Mouse (Mus musculus) forebrain, embryonic 13.5 days (tissue): ENCODE measurements around the gene H2-Ab1. TPM values are rescaled to one million over a fixed set of nuclear protein-coding genes. Genes with fewer than 3 reads are reported as not detected.

Experiments used
- ATAC-seq: fragments of 200-750 bp; cut with Nextera tagmentation; 2 replicates; pipeline ENCODE4 v1.8.0; 2017
- H3K27ac ChIP-seq: fragments of 300-500 bp; sonication (generic); 2 replicates; pipeline ENCODE4 v1.5.1; 2015; ENCODE audit warnings: inconsistent platforms, mild to moderate bottlenecking, moderate library complexity
- H3K27me3 ChIP-seq: fragments of 300-500 bp; sonication (generic); 2 replicates; pipeline ENCODE4 v1.6.1; 2015; ENCODE audit warnings: mild to moderate bottlenecking, inconsistent platforms
- H3K36me3 ChIP-seq: fragments of 300-500 bp; sonication (generic); 2 replicates; pipeline ENCODE4 v1.6.1; 2015; ENCODE audit warnings: mild to moderate bottlenecking, inconsistent platforms; ENCODE audit not compliant: poor library complexity, severe bottlenecking
- H3K4me1 ChIP-seq: fragments of 300-500 bp; sonication (generic); 2 replicates; pipeline ENCODE4 v1.6.1; 2015; ENCODE audit warnings: inconsistent platforms
- H3K4me2 ChIP-seq: fragments of 300-500 bp; sonication (generic); 2 replicates; pipeline ENCODE4 v1.6.1; 2015; ENCODE audit warnings: inconsistent platforms, mild to moderate bottlenecking, moderate library complexity
- H3K4me3 ChIP-seq: fragments of 300-500 bp; sonication (generic); 2 replicates; pipeline ENCODE4 v1.5.1; 2015; ENCODE audit warnings: mild to moderate bottlenecking, inconsistent platforms
- H3K9ac ChIP-seq: fragments of 300-500 bp; sonication (generic); 2 replicates; pipeline ENCODE4 v1.6.1; 2015; ENCODE audit warnings: mild to moderate bottlenecking, inconsistent platforms
- H3K9me3 ChIP-seq: fragments of 300-500 bp; sonication (generic); replicated peaks from 2 replicates; pipeline ENCODE4 v1.6.1; 2016; ENCODE audit warnings: inconsistent platforms
- WGBS: fragments of 180-500 bp; shearing (Covaris S2); methylation state at CpG from one replicate; pipeline ENCODE4 v1.1.7; 2015; 5-methylcytosine and 5-hydroxymethylcytosine counted together
- polyA plus RNA-seq: library from polyadenylated mRNA; unstranded; fragments of >200 nt; fragmentation: Nextera tagmentation; extraction: Ambion mirVana; gene quantifications from 2 replicates; pipeline ENCODE4 v1.2.1, GENCODE M21; 2015

The H2-Ab1 gene
- polyA plus RNA-seq, 1 experiment from 2014 or later: 1.4 TPM

- no peak for ATAC-seq
- no peak overlapping the region for H3K4me3 ChIP-seq
- no peaks in the 10 kb centered on the region for H3K9me3 ChIP-seq
- no peak overlapping the region for H3K27ac ChIP-seq
- 72% methylated on average over 9 of the region's 9 CpGs for WGBS
- no peak overlapping the region for H3K9ac ChIP-seq
- H3K4me2 ChIP-seq: no peak overlapping the region
- H3K27me3 ChIP-seq: no peaks in the 10 kb centered on the region
- no peaks in the 10 kb centered on the region for H3K36me3 ChIP-seq
- H3K4me1 ChIP-seq: 0 out of 2 replicates have a peak, but pooled peaks cover under 1% of the 10 kb centered on the region
These were observed 56.8 kb downstream of the H2-Ab1 start for GRCm38 (mm10) chr17:34314286-34314685.

- no peaks in the 10 kb centered on the region for H3K27me3 ChIP-seq
- WGBS: 85% methylated on average over 1 of the region's 1 CpGs
These were observed 58.0 kb downstream of the H2-Ab1 start for GRCm38 (mm10) chr17:34315512-34315911.

GRCm38 (mm10) chr17:34316697-34317096 lies 59.2 kb downstream of the H2-Ab1 start:
- ATAC-seq: no peak
- Histone ChIP-seq H3K4me3 (no peak overlapping the region), H3K4me2 (no peak overlapping the region), H3K9ac (no peak overlapping the region), H3K4me1 (no peaks in the 10 kb centered on the region), H3K27ac (no peak overlapping the region), H3K27me3 (no peaks in the 10 kb centered on the region), H3K36me3 (no peaks in the 10 kb centered on the region), H3K9me3 (no peaks in the 10 kb centered on the region)
- 86% methylated on average over 2 of the region's 2 CpGs for WGBS

More at GRCm38 (mm10) chr17:34315512-34315911, 58.0 kb downstream of the H2-Ab1 start:
- no peak overlapping the region for H3K4me3 ChIP-seq
- H3K4me2 ChIP-seq: no peak overlapping the region
- H3K9me3 ChIP-seq: no peaks in the 10 kb centered on the region
- H3K4me1 ChIP-seq: no peaks in the 10 kb centered on the region
- no peak overlapping the region for H3K9ac ChIP-seq
- H3K27ac ChIP-seq: no peak overlapping the region
- H3K36me3 ChIP-seq: no peaks in the 10 kb centered on the region
- no peak for ATAC-seq

- H3K36me3 ChIP-seq: no peaks in the 10 kb centered on the region
- no peaks in the 10 kb centered on the region for H3K27me3 ChIP-seq
- no peak overlapping the region for H3K9ac ChIP-seq
- ATAC-seq: no peak
- no peak overlapping the region for H3K4me3 ChIP-seq
- no peak overlapping the region for H3K4me2 ChIP-seq
- no peaks in the 10 kb centered on the region for H3K9me3 ChIP-seq
- no peaks in the 10 kb centered on the region for H3K4me1 ChIP-seq
- WGBS: 43% methylated on average over 2 of the region's 2 CpGs
- H3K27ac ChIP-seq: no peak overlapping the region
These were observed 59.8 kb downstream of the H2-Ab1 start for GRCm38 (mm10) chr17:34317275-34317674.

Other genes starting within 250 kb of the H2-Ab1 start
- 12.4 and 15.3 TPM in 2 replicates for gene Ring1, start 233.0 kb upstream of the H2-Ab1 start, polyA plus RNA-seq
- gene H2-Ke6, start 229.6 kb upstream of the H2-Ab1 start, polyA plus RNA-seq: 76.0 and 88.0 TPM in 2 replicates
- gene Slc39a7, start 226.0 kb upstream of the H2-Ab1 start, polyA plus RNA-seq: 139 and 159 TPM in 2 replicates
- 52.6 and 57.1 TPM in 2 replicates for gene Rxrb, start 225.9 kb upstream of the H2-Ab1 start, polyA plus RNA-seq
- gene Col11a2, start 218.3 kb upstream of the H2-Ab1 start, polyA plus RNA-seq: 0.80 and 1.3 TPM in 2 replicates
- gene H2-Oa, start 165.3 kb upstream of the H2-Ab1 start, polyA plus RNA-seq: not detected in 2 replicates
- 8.7 and 10.0 TPM in 2 replicates for gene H2-DMa, start 138.1 kb upstream of the H2-Ab1 start, polyA plus RNA-seq
- 124 and 125 TPM in 2 replicates for gene Brd2, start 135.1 kb upstream of the H2-Ab1 start, polyA plus RNA-seq
- 0.20 TPM in 1 of 2 replicates, not detected in the other for gene H2-DMb2, start 114.4 kb upstream of the H2-Ab1 start, polyA plus RNA-seq
- gene H2-DMb1, start 104.6 kb upstream of the H2-Ab1 start, polyA plus RNA-seq: 0.20 TPM in 1 of 2 replicates, not detected in the other
- gene Tap1, start 70.1 kb upstream of the H2-Ab1 start, polyA plus RNA-seq: 0.84 and 0.94 TPM in 2 replicates
- 0.43 and 0.73 TPM in 2 replicates for gene Psmb9, start 69.9 kb upstream of the H2-Ab1 start, polyA plus RNA-seq
- gene Psmb8, start 60.0 kb upstream of the H2-Ab1 start, polyA plus RNA-seq: 0.65 and 1.6 TPM in 2 replicates
- 0.76 and 0.87 TPM in 2 replicates for gene Tap2, start 54.2 kb upstream of the H2-Ab1 start, polyA plus RNA-seq
- not detected in 2 replicates for gene H2-Ob, start 18.8 kb upstream of the H2-Ab1 start, polyA plus RNA-seq
- gene H2-Aa, start 30.1 kb downstream of the H2-Ab1 start, polyA plus RNA-seq: 0.21 TPM in 1 of 2 replicates, not detected in the other
- gene H2-Eb1, start 48.2 kb downstream of the H2-Ab1 start, polyA plus RNA-seq: 1.6 TPM in 2 replicates
- gene H2-Eb2, start 68.0 kb downstream of the H2-Ab1 start, polyA plus RNA-seq: not detected in 2 replicates
- not detected in 2 replicates for gene Btnl2, start 97.1 kb downstream of the H2-Ab1 start, polyA plus RNA-seq
- gene Btnl1, start 119.4 kb downstream of the H2-Ab1 start, polyA plus RNA-seq: not detected in 2 replicates
- gene BC051142, start 141.1 kb downstream of the H2-Ab1 start, polyA plus RNA-seq: 2.4 and 2.6 TPM in 2 replicates
- gene Btnl4, start 219.6 kb downstream of the H2-Ab1 start, polyA plus RNA-seq: not detected in 2 replicates